Mouse (Mus musculus) lung, adult 2 months (tissue): ENCODE data around the gene Kcns3. TPM values are rescaled to one million over a fixed set of nuclear protein-coding genes. Genes with fewer than 3 reads are reported as not detected.
A peak's percentile ranks its signal among the peaks of the same experiment; 100 is the strongest.

Experiments
- DNase-seq: peaks from one replicate; pipeline ENCODE4 v3.0.0; 2022
- H3K4me1 ChIP-seq: fragments of 200-500 bp; 2 replicates; pipeline ENCODE4 v1.6.1; 2011; ENCODE audit warnings: low read length; ENCODE audit not compliant: control insufficient read depth, insufficient read depth
- H3K4me3 ChIP-seq: fragments of 200-500 bp; replicated peaks from 2 replicates; pipeline ENCODE3; 2011; ENCODE audit warnings: low read depth, mild to moderate bottlenecking, control low read depth, low read length; ENCODE audit errors: extremely low read depth
- CTCF ChIP-seq: fragments of 200-500 bp; IDR thresholded peaks from 2 replicates; pipeline ENCODE4 v1.5.1; 2011; ENCODE audit warnings: mild to moderate bottlenecking, low read length, control low read depth; ENCODE audit not compliant: insufficient read depth
- POLR2A ChIP-seq: fragments of 200-500 bp; IDR thresholded peaks from 2 replicates; pipeline ENCODE4 v1.6.1; 2011; ENCODE audit warnings: low read depth, mild to moderate bottlenecking, control low read depth, low read length, borderline replicate concordance; ENCODE audit errors: extremely low read depth
- WGBS: fragments of 180-500 bp; shearing (Covaris S2); methylation state at CpG from one replicate; pipeline ENCODE4 v1.1.7; 2018; 5-methylcytosine and 5-hydroxymethylcytosine counted together
- polyA plus RNA-seq: library from polyadenylated mRNA; depleted of rRNA; stranded (reverse); fragments of >200 nt; gene quantifications from 2 replicates; pipeline ENCODE4 v1.2.3, GENCODE M21; 2012

The Kcns3 gene
- polyA plus RNA-seq, 1 experiment: 10.0 TPM

- DNase-seq: no peak
- Histone ChIP-seq H3K4me1 (no peaks in the 10 kb centered on the region), H3K4me3 (no peak overlapping the region)
- TF ChIP-seq POLR2A (no peak), CTCF (no peak)
- WGBS: 95% methylated on average over 1 of the region's 1 CpGs
Measured at GRCm38 (mm10) chr12:11155123-11155522, 4.3 kb upstream of the Kcns3 start.

GRCm38 (mm10) chr12:11153587-11153986 lies 2.7 kb upstream of the Kcns3 start:
- TF ChIP-seq POLR2A: no peak
- no peak for TF ChIP-seq CTCF
- no peak for DNase-seq
- Histone ChIP-seq H3K4me1 (no peaks in the 10 kb centered on the region), H3K4me3 (no peak overlapping the region)

GRCm38 (mm10) chr12:11150192-11150935 lies 492 bp downstream of the Kcns3 start:
- 2% methylated on average over 66 of the region's 66 CpGs for WGBS
- no peak for TF ChIP-seq POLR2A
- no peak for TF ChIP-seq CTCF
- peak; percentile 18 for DNase-seq
- peak overlapping the region; percentile 51 for H3K4me3 ChIP-seq
- H3K4me1 ChIP-seq: no peaks in the 10 kb centered on the region; the same call in 1 of the 2 replicates

- peak; percentile 30 for DNase-seq
- WGBS: 2% methylated on average over 41 of the region's 41 CpGs
- Histone ChIP-seq H3K4me1 (no peaks in the 10 kb centered on the region; the same call in 1 of the 2 replicates), H3K4me3 (peak overlapping the region; percentile 51)
- TF ChIP-seq POLR2A: no peak
- TF ChIP-seq CTCF: no peak
Measured at GRCm38 (mm10) chr12:11149421-11150191, 1.2 kb downstream of the Kcns3 start.

GRCm38 (mm10) chr12:11149121-11149420 lies 1.8 kb downstream of the Kcns3 start:
- TF ChIP-seq POLR2A (no peak), CTCF (no peak)
- H3K4me1 ChIP-seq: no peaks in the 10 kb centered on the region; the same call in 1 of the 2 replicates
- no peak for DNase-seq
- peak overlapping the region; percentile 51 for H3K4me3 ChIP-seq
- WGBS: 4% methylated on average over 14 of the region's 14 CpGs

GRCm38 (mm10) chr12:11144894-11145293 lies 6.0 kb downstream of the Kcns3 start:
- TF ChIP-seq POLR2A: no peak
- TF ChIP-seq CTCF: no peak
- Histone ChIP-seq H3K4me1 (no peaks in the 10 kb centered on the region; the same call in 1 of the 2 replicates), H3K4me3 (no peak overlapping the region)
- WGBS: 48% methylated on average over 1 of the region's 1 CpGs
- no peak for DNase-seq

GRCm38 (mm10) chr12:11132418-11132817 lies 18.4 kb downstream of the Kcns3 start:
- TF ChIP-seq CTCF (no peak), POLR2A (no peak)

GRCm38 (mm10) chr12:11129188-11129587 lies 21.7 kb downstream of the Kcns3 start:
- TF ChIP-seq CTCF (no peak), POLR2A (no peak)
- 58% methylated on average over 3 of the region's 3 CpGs for WGBS
- peaks cover 2% of the 10 kb centered on the region; the same call in 1 of the 2 replicates for H3K4me1 ChIP-seq
- no peak for DNase-seq
- H3K4me3 ChIP-seq: no peak overlapping the region

More at GRCm38 (mm10) chr12:11132418-11132817, 18.4 kb downstream of the Kcns3 start:
- DNase-seq: no peak
- H3K4me1 ChIP-seq: peaks cover 2% of the 10 kb centered on the region; the same call in 1 of the 2 replicates
- no peak overlapping the region for H3K4me3 ChIP-seq

- TF ChIP-seq POLR2A: no peak
- no peak for TF ChIP-seq CTCF
Measured at GRCm38 (mm10) chr12:11126186-11126759, 24.6 kb downstream of the Kcns3 start.

More at GRCm38 (mm10) chr12:11126186-11126759, 24.6 kb downstream of the Kcns3 start:
- no peak for DNase-seq
- WGBS: 47% methylated on average over 5 of the region's 5 CpGs
- H3K4me1 ChIP-seq: no peaks in the 10 kb centered on the region
- no peak overlapping the region for H3K4me3 ChIP-seq
